Mouse (Mus musculus): ENCODE measurements around the gene Racgap1.
A peak's percentile ranks its signal among the peaks of the same experiment; 100 is the strongest.

Racgap1 gene

GRCm38 (mm10) chr15:99619821-99620220 is 31.6 kb downstream of the Racgap1 start:
- no peak for DNase-seq (ENCODE audit: low spot score in 2 of 2)

- no peak for DNase-seq (ENCODE audit: low spot score in 2 of 2)
Observed at GRCm38 (mm10) chr15:99618595-99618994, 32.9 kb downstream of the Racgap1 start.

GRCm38 (mm10) chr15:99615246-99615645 is 36.2 kb downstream of the Racgap1 start:
- no peak for DNase-seq (ENCODE audit: low spot score in 2 of 2)

GRCm38 (mm10) chr15:99614753-99615152 is 36.7 kb downstream of the Racgap1 start:
- DNase-seq (ENCODE audit: low spot score in 2 of 2): peak in 1 of 2 experiments; percentile 62

GRCm38 (mm10) chr15:99614273-99614672 is 37.2 kb downstream of the Racgap1 start:
- DNase-seq (ENCODE audit: low spot score in 2 of 2): no peak

GRCm38 (mm10) chr15:99611563-99611962 is 39.9 kb downstream of the Racgap1 start:
- DNase-seq (ENCODE audit: low spot score in 2 of 2): no peak

- no peak for DNase-seq (ENCODE audit: low spot score in 2 of 2)
Observed at GRCm38 (mm10) chr15:99608382-99609125, 42.9 kb downstream of the Racgap1 start.

GRCm38 (mm10) chr15:99607388-99608113 is 43.9 kb downstream of the Racgap1 start:
- DNase-seq (ENCODE audit: low spot score in 2 of 2): no peak

GRCm38 (mm10) chr15:99606515-99606914 is 44.9 kb downstream of the Racgap1 start:
- DNase-seq (ENCODE audit: low spot score in 2 of 2): no peak

GRCm38 (mm10) chr15:99605595-99605994 is 45.9 kb downstream of the Racgap1 start:
- no peak for DNase-seq (ENCODE audit: low spot score in 2 of 2)

GRCm38 (mm10) chr15:99603216-99603615 is 48.2 kb downstream of the Racgap1 start:
- DNase-seq (ENCODE audit: low spot score in 2 of 2): no peak

- no peak for DNase-seq (ENCODE audit: low spot score in 2 of 2)
Observed at GRCm38 (mm10) chr15:99602206-99602820, 49.1 kb downstream of the Racgap1 start.

- no peak for DNase-seq (ENCODE audit: low spot score in 2 of 2)
Observed at GRCm38 (mm10) chr15:99601823-99602120, 49.7 kb downstream of the Racgap1 start.

GRCm38 (mm10) chr15:99600986-99601822 is 50.3 kb downstream of the Racgap1 start, which contains the start of gene Aqp6:
TSS of gene Aqp6 (plus strand) at chr15:99601400.
- no peak for DNase-seq (ENCODE audit: low spot score in 2 of 2)

GRCm38 (mm10) chr15:99599245-99600070 is 52.0 kb downstream of the Racgap1 start:
- no peak for DNase-seq (ENCODE audit: low spot score in 2 of 2)

GRCm38 (mm10) chr15:99597596-99597995 is 53.9 kb downstream of the Racgap1 start:
- no peak for DNase-seq (ENCODE audit: low spot score in 2 of 2)

- DNase-seq (ENCODE audit: low spot score in 2 of 2): no peak
Observed at GRCm38 (mm10) chr15:99596841-99597240, 54.6 kb downstream of the Racgap1 start.

GRCm38 (mm10) chr15:99596056-99596687 is 55.3 kb downstream of the Racgap1 start:
- DNase-seq (ENCODE audit: low spot score in 2 of 2): peak; percentile 62 to 64

- no peak for DNase-seq (ENCODE audit: low spot score in 2 of 2)
Observed at GRCm38 (mm10) chr15:99594951-99595350, 56.5 kb downstream of the Racgap1 start.

- no peak for DNase-seq (ENCODE audit: low spot score in 2 of 2)
Observed at GRCm38 (mm10) chr15:99592877-99593276, 58.6 kb downstream of the Racgap1 start.
